Mouse (Mus musculus) cortical plate, adult 2 months (tissue): Measurements from ENCODE around the gene Phka2.

Experiments
- CTCF ChIP-seq: fragments of 200-500 bp; IDR thresholded peaks from 2 replicates; pipeline ENCODE4 v1.5.1; 2011; ENCODE audit warnings: mild to moderate bottlenecking, control low read depth, low read length; ENCODE audit not compliant: insufficient read depth; ENCODE audit errors: extremely low read depth
- POLR2A ChIP-seq: fragments of 200-500 bp; IDR thresholded peaks from 2 replicates; pipeline ENCODE4 v1.6.1; 2011; ENCODE audit warnings: mild to moderate bottlenecking, low read length, control low read depth; ENCODE audit not compliant: insufficient read depth; ENCODE audit errors: extremely low read depth

DNA sequence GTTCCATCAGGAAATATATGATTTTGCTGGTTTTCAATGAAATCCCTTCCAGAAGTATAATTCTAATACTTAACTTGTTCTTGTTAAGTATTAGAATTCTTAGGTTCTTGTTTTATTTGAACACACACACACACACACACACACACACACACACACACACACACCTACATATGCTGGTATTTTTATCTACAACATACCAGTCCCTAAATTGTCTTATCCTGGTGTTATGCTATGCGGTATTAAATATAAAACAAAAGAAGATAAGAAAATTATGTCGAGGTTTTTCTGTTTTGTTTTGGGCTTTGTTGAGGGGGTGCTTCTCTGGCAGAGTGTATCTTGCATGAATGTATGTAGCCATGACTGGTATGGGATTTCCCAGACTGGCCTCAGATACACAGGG lies 12.2 kb upstream of the Phka2 start:
- TF ChIP-seq CTCF (no peak), POLR2A (no peak)
